Mouse (Mus musculus) forebrain, embryonic 16.5 days (tissue): ENCODE data around the gene Wnt8b. TPM values are rescaled to one million over a fixed set of nuclear protein-coding genes. Genes with fewer than 3 reads are reported as not detected.

Experiments
- ATAC-seq: fragments of 200-750 bp; cut with Nextera tagmentation; 2 replicates; pipeline ENCODE4 v1.8.0; 2017; ENCODE audit warnings: mild to moderate bottlenecking, moderate library complexity
- H3K27ac ChIP-seq: fragments of 300-500 bp; sonication (generic); 2 replicates; pipeline ENCODE4 v1.5.1; 2014; ENCODE audit warnings: low read length, control low read depth
- H3K27me3 ChIP-seq: fragments of 300-500 bp; sonication (generic); replicated peaks from 2 replicates; pipeline ENCODE4 v1.6.1; 2014; ENCODE audit warnings: low read length; ENCODE audit not compliant: control insufficient read depth, insufficient read depth
- H3K36me3 ChIP-seq: fragments of 300-500 bp; sonication (generic); 2 replicates; pipeline ENCODE4 v1.6.1; 2014; ENCODE audit not compliant: control insufficient read depth, insufficient read depth
- H3K4me1 ChIP-seq: fragments of 300-500 bp; sonication (generic); replicated peaks from 2 replicates; pipeline ENCODE4 v1.6.1; 2014; ENCODE audit warnings: low read length; ENCODE audit not compliant: control insufficient read depth, insufficient read depth
- H3K4me2 ChIP-seq: fragments of 300-500 bp; sonication (generic); 2 replicates; pipeline ENCODE4 v1.6.1; 2014; ENCODE audit warnings: mild to moderate bottlenecking, low read length, control low read depth
- H3K4me3 ChIP-seq: fragments of 300-500 bp; sonication (generic); replicated peaks from 2 replicates; pipeline ENCODE4 v1.5.1; 2014; ENCODE audit warnings: mild to moderate bottlenecking, low read length, control low read depth
- H3K9ac ChIP-seq: fragments of 300-500 bp; sonication (generic); replicated peaks from 2 replicates; pipeline ENCODE4 v1.6.1; 2014; ENCODE audit warnings: low read depth, low read length, control low read depth
- H3K9me3 ChIP-seq: fragments of 300-500 bp; sonication (generic); 2 replicates; pipeline ENCODE4 v1.6.1; 2016; ENCODE audit warnings: low read length; ENCODE audit not compliant: control insufficient read depth
- WGBS: fragments of 180-500 bp; shearing (Covaris S2); extraction: QIAGEN DNeasy Blood & Tissue Kit; methylation state at CpG from one replicate; pipeline ENCODE4 v1.1.7; 2014; 5-methylcytosine and 5-hydroxymethylcytosine counted together
- polyA plus RNA-seq: library from polyadenylated mRNA; unstranded; fragments of >200 nt; fragmentation: Nextera tagmentation; extraction: Ambion mirVana; gene quantifications from 2 replicates; pipeline ENCODE4 v1.2.1, GENCODE M21; 2015

The Wnt8b gene
- polyA plus RNA-seq, 1 experiment from 2014 or later: 1.6 TPM

- Histone ChIP-seq H3K9me3 (no peaks in the 10 kb centered on the region), H3K4me3 (no peak overlapping the region), H3K27me3 (peaks cover 70% of the 10 kb centered on the region), H3K9ac (no peak overlapping the region), H3K4me2 (no peak overlapping the region), H3K4me1 (peaks cover 4% of the 10 kb centered on the region), H3K36me3 (no peaks in the 10 kb centered on the region), H3K27ac (no peak overlapping the region)
- ATAC-seq: no peak
- 38% methylated on average over 12 of the region's 12 CpGs for WGBS
Observed at GRCm38 (mm10) chr19:44517996-44518768, 24.9 kb downstream of the Wnt8b start.

GRCm38 (mm10) chr19:44519152-44519551 is 25.9 kb downstream of the Wnt8b start:
- WGBS: 28% methylated on average over 7 of the region's 7 CpGs
- Histone ChIP-seq H3K4me1 (peaks cover 4% of the 10 kb centered on the region), H3K4me2 (no peak overlapping the region), H3K9me3 (no peaks in the 10 kb centered on the region), H3K4me3 (no peak overlapping the region), H3K9ac (no peak overlapping the region), H3K36me3 (no peaks in the 10 kb centered on the region), H3K27me3 (peaks cover 69% of the 10 kb centered on the region), H3K27ac (no peak overlapping the region)
- no peak for ATAC-seq

- no peak for ATAC-seq
- no peaks in the 10 kb centered on the region for H3K36me3 ChIP-seq
- WGBS: 84% methylated on average over 9 of the region's 9 CpGs
- no peaks in the 10 kb centered on the region for H3K4me1 ChIP-seq
- H3K9me3 ChIP-seq: no peaks in the 10 kb centered on the region
- no peak overlapping the region for H3K9ac ChIP-seq
- peaks cover 19% of the 10 kb centered on the region for H3K27me3 ChIP-seq
- no peak overlapping the region for H3K4me3 ChIP-seq
- H3K4me2 ChIP-seq: no peak overlapping the region
- no peak overlapping the region for H3K27ac ChIP-seq
Observed at GRCm38 (mm10) chr19:44525551-44526205, 32.4 kb downstream of the Wnt8b start.

GRCm38 (mm10) chr19:44530018-44530417 is 36.7 kb downstream of the Wnt8b start:
- Histone ChIP-seq H3K36me3 (no peaks in the 10 kb centered on the region), H3K9me3 (no peaks in the 10 kb centered on the region), H3K27ac (no peak overlapping the region), H3K9ac (no peak overlapping the region), H3K27me3 (peaks cover 4% of the 10 kb centered on the region; the same call in 1 of the 2 replicates), H3K4me2 (no peak overlapping the region), H3K4me3 (no peak overlapping the region), H3K4me1 (no peaks in the 10 kb centered on the region)
- no peak for ATAC-seq
- WGBS: 85% methylated on average over 6 of the region's 6 CpGs

GRCm38 (mm10) chr19:44535376-44535775 is 42.1 kb downstream of the Wnt8b start:
- WGBS: 19% methylated on average over 3 of the region's 3 CpGs
- H3K27ac ChIP-seq: no peak overlapping the region
- H3K27me3 ChIP-seq: 0 out of 2 replicates have a peak, but pooled peaks cover 2% of the 10 kb centered on the region

GRCm38 (mm10) chr19:44537416-44537815 is 44.1 kb downstream of the Wnt8b start:
- H3K4me3 ChIP-seq: no peak overlapping the region
- no peak for ATAC-seq

More at GRCm38 (mm10) chr19:44535376-44535775, 42.1 kb downstream of the Wnt8b start:
- no peak overlapping the region for H3K4me2 ChIP-seq
- H3K9ac ChIP-seq: no peak overlapping the region
- ATAC-seq: no peak
- no peaks in the 10 kb centered on the region for H3K36me3 ChIP-seq
- H3K4me1 ChIP-seq: no peaks in the 10 kb centered on the region
- H3K4me3 ChIP-seq: no peak overlapping the region
- no peaks in the 10 kb centered on the region for H3K9me3 ChIP-seq

GRCm38 (mm10) chr19:44542694-44543178 is 49.5 kb downstream of the Wnt8b start:
- Histone ChIP-seq H3K27me3 (peaks cover 37% of the 10 kb centered on the region), H3K4me1 (peaks cover 5% of the 10 kb centered on the region), H3K4me3 (no peak overlapping the region), H3K27ac (no peak overlapping the region), H3K4me2 (no peak overlapping the region), H3K9ac (no peak overlapping the region), H3K36me3 (no peaks in the 10 kb centered on the region), H3K9me3 (peaks cover 3% of the 10 kb centered on the region; the same call in 1 of the 2 replicates)
- WGBS: 89% methylated on average over 8 of the region's 8 CpGs
- no peak for ATAC-seq

More at GRCm38 (mm10) chr19:44537416-44537815, 44.1 kb downstream of the Wnt8b start:
- 87% methylated on average over 8 of the region's 8 CpGs for WGBS
- peaks cover 3% of the 10 kb centered on the region; the same call in 1 of the 2 replicates for H3K9me3 ChIP-seq
- H3K4me2 ChIP-seq: no peak overlapping the region
- no peaks in the 10 kb centered on the region for H3K36me3 ChIP-seq
- H3K4me1 ChIP-seq: no peaks in the 10 kb centered on the region
- H3K27me3 ChIP-seq: peaks cover 3% of the 10 kb centered on the region; the same call in 1 of the 2 replicates
- no peak overlapping the region for H3K27ac ChIP-seq
- H3K9ac ChIP-seq: no peak overlapping the region

- H3K9me3 ChIP-seq: peaks cover 3% of the 10 kb centered on the region; the same call in 1 of the 2 replicates
- H3K27ac ChIP-seq: no peak overlapping the region
- 54% methylated on average over 10 of the region's 10 CpGs for WGBS
- peaks cover 37% of the 10 kb centered on the region for H3K27me3 ChIP-seq
- H3K9ac ChIP-seq: no peak overlapping the region
- no peak overlapping the region for H3K4me3 ChIP-seq
- H3K4me1 ChIP-seq: peaks cover 5% of the 10 kb centered on the region
- peaks cover 7% of the 10 kb centered on the region; the same call in 1 of the 2 replicates for H3K36me3 ChIP-seq
- ATAC-seq: no peak
- no peak overlapping the region for H3K4me2 ChIP-seq
Observed at GRCm38 (mm10) chr19:44544372-44544771, 51.1 kb downstream of the Wnt8b start.

- no peak for ATAC-seq
- H3K27me3 ChIP-seq: peaks cover 37% of the 10 kb centered on the region
- no peak overlapping the region; the same call in 1 of the 2 replicates for H3K4me2 ChIP-seq
- H3K27ac ChIP-seq: no peak overlapping the region
- WGBS: 2% methylated on average over 12 of the region's 13 CpGs
- no peak overlapping the region for H3K9ac ChIP-seq
- peaks cover 11% of the 10 kb centered on the region for H3K36me3 ChIP-seq
- peaks cover 3% of the 10 kb centered on the region; the same call in 1 of the 2 replicates for H3K9me3 ChIP-seq
- H3K4me3 ChIP-seq: no peak overlapping the region
- H3K4me1 ChIP-seq: peaks cover 5% of the 10 kb centered on the region
Observed at GRCm38 (mm10) chr19:44544775-44545174, 51.5 kb downstream of the Wnt8b start.
